Mouse (Mus musculus) right cerebral cortex, postnatal 36 days (tissue): ENCODE data around the gene Auts2.

Source experiments
- DNase-seq, 2 experiments: peaks; one replicate each; pipeline ENCODE4 v3.0.0; 2022; ENCODE audit warnings: low spot score in 2 of 2, mixed read lengths in 1 of 2

Gene Auts2

DNA sequence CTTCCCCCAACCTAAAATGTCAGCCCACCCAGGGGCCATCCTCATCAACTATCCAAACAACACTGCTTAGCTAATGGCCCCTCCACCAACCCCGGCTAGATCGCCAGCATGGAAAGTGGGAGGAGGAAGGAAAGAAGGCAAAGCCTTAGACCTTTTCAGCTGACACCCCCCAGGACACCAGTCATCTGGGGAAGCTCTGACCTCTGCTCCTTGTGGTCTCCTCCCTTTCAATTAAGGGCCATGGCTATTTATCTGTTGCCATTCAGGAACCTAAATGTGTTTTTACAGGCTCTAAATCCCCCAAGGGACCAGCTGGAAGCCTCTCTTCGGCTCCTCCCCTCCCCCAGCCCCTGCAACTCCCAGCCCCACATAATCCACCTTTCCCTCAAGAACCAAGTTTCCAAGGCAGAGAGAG is 42.3 kb downstream of the Auts2 start:
- DNase-seq, result no peak

DNA sequence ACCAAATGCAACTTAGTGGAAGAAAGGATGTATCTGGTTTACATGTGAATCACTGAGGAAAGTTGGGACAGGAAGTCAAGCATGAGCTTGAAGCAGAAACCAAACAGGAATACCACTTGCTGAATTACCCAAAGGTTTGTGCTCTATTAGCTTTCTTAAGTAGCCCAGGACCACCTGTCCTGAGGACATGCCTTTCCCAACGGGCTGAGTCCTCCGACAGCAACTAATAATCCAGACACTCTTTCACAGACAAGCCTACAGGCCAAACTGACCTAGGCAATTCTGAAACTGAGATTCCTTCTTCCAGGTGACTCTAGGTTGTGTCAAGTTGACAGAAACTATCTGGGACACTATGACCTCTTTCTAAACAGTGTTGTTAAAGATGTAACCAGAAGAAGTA is 44.2 kb downstream of the Auts2 start:
- no peak for DNase-seq

DNA sequence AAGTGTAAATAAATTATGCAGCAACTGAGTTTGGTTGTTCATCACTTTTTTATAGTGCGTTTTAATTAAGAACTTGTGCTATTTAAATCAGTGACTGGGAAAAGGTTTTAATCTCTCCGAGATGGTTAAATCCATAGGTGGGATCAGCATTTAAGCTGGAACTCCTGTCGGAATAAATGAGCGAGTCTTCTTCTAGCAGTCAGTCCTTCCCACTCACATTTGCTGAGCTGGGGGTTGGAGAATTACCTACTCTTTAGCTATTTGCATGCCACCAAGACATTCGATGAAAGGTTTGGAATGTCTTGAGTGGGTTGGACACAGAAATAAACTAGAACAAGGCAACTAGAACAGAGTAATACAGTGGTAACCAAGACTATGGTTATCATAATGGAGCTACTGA is 45.1 kb downstream of the Auts2 start:
- DNase-seq, result no peak

DNA sequence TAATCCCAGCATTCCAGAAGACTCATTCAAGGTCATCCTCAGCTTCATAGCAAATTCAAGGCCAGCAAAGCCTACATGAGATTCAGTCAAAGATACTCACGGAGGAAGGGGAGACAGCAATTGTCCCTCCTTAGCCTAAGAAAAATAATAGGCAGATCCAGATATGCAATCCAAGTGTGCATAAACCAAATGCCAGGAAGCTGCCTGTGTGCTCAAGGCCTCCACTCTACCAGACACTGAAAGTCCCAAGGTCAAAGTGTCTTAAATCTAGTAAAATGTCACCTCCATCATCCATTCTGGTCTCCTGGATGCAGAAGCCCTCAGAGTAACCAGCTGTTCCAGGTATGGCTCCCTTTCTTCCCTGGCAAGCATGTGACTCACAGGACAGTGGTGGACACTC is 50.4 kb downstream of the Auts2 start:
- DNase-seq, result no peak

DNA sequence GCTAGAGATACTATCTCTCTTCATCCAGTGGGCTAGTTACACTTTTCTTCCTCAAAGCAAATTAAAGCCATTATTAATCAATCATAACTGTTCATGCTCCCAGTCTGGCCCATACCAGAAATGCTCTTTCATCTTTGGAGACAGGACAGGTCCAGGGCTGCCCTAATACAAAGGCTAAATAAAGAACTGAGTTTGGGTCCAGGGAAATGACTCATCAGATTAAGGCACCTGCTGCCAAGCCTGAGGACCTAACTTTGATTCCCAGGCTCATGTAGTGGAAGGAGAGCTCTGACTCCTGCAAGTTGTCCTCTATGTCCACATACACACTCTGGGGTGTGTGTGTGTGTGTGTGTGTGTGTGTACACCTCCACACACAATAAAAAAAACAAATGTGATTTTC is 51.1 kb downstream of the Auts2 start:
- DNase-seq, result no peak

DNA sequence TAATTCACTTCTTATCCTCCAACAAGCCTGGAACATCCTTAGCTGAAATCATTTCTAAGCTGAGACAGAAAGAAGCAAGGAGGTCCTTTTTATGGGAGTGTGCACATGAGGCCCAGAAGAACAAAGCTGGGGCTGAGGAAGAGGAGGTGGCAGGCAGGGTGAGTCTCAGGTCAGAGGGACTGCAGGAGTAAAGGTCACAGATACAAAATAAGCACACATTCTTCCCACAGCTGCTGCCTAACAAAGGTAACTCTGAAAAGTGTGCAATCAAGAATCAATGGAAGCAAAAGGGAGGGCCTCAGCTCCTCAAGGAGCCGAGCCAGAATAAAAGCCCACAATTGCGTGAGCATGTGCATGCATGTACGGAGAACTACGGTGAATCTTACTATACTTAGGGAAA is 51.6 kb downstream of the Auts2 start:
- DNase-seq, result no peak

DNA sequence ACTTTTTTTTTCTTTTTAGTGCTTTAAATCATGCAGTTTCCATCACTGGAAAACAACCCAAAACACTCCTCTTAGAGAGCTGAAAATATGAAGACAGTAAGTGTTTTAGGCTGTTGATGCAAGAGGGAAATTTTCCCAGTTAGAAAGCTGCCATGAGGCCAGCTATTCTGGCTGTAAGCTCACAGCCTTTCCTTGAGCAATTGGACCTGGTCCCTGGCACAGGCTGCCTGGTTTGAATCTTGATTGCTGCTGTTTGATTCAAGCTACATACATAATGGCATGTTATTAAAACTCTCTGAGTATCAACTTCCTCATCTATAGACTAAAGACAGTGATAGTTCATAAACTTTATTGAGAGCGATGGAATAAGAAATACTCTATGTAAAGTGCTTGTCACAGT is 52.8 kb downstream of the Auts2 start:
- no peak for DNase-seq

DNA sequence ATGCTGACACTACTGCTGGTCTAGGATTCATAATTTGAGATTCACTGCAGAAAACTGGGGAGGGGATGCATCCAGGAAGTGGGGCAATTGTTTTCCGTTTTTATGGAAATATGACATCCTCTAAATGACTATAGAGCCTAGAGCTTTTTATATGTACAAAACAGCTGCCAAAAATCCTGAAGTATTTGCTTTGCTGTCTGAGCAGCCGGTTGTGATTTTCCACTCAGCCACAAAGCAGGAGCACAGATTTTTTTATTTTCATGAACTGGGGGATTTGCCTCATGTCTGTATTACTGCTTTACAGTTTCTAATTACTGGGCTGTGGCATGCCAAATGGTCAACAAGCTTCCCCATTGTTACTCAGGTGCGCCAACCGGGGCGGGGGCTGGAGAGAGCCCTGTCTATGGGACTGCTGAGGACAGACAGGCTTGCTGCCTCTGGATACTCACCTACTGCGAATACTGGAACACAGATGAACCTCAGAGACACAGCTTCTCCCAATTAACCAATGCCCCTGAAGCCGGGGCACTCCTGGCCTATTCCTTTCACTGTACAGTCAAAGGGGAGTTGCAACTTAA is 53.3 kb downstream of the Auts2 start:
- DNase-seq, result no peak

DNA sequence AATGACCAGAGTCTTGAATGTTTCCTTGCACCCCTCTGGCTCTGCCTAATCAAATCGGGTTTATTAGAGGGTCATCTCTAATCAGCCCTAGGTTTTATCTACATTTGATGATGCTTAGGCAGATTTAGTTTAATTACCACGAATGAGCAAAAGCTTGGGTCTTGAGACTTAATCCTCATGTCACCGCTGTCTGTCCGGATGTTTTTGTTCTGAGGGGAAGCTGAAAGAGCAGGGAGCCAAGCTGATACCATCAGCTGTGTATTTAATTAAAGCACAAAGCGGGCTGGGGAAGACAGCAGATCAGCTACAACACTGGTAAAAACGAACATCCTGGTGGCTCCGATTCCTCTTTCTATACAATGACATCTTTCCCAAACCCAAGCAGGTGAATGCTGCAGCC is 56.3 kb downstream of the Auts2 start:
- DNase-seq, result no peak

DNA sequence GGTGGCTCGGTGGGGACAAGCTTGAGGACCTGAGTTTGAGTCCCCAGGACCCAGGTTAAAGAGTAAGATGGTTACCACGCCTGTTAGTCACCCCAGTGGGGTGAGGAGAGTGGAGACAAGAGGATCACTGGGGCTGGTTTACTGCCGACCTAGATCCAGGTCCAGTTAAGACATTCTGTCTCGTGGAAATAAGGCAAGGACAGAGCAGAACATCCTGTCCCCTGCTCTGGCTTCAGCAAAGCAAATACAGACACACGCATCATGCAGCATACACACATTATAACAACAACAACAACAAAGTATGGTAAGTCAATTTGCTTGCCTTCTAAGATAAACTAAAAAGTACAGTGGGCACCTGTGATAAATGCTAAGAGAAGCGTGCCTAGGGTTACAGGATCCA is 57.1 kb downstream of the Auts2 start:
- no peak for DNase-seq

DNA sequence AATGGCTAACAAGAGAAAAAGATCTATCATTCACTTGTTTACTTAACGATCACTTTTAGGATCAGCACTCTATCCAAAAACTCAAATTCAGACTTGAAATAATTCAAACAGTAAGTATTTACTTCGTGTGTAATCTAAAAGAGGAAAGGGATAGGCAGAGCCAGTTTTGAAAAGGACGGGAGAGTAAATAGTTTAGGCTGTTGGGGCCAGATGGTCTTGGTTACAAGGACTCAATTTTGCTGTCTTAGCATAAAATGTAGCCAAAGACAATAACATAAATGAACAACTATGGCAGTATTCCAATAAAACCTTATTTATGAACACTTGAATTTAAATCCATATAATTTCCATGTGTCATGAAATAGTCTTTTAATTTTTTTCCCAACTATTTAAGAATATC is 57.7 kb downstream of the Auts2 start:
- no peak for DNase-seq

DNA sequence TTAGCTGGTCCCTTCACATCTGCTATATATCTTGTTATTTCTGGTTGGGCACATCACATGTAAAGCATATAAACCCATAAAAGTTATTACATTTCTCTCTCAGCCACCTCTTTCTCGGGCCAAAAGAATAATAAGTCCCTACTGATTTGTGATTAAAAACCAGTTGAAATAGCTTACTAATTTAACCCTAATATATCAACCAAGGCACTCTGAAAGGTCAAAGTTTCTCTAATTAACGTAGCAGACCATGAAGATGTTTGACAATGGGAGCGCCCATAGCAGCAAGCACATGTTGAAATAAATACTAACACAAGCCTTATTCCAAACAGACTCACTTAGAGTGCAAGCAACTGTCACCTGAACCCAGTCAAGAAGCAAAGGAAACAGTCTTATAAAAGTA is 61.7 kb downstream of the Auts2 start:
- no peak for DNase-seq

DNA sequence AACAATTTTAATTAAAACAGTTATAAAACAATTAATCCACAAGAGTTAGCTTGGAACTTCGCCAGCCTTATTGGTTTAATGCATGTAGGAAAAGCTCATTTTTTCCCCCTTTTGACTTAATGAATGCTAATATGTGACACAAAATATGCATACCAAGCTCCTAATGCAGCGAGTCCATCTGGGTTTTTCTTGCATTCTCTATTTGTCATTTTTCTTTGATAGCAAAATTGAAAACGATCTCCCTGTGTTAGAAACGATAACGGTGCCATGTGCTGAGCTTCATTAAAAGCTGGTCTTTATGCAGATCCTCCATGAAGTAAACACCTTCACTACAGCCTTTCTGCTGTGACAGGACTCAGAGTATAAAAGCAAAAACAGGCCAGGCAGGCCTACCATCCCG is 62.7 kb downstream of the Auts2 start:
- DNase-seq, result no peak

DNA sequence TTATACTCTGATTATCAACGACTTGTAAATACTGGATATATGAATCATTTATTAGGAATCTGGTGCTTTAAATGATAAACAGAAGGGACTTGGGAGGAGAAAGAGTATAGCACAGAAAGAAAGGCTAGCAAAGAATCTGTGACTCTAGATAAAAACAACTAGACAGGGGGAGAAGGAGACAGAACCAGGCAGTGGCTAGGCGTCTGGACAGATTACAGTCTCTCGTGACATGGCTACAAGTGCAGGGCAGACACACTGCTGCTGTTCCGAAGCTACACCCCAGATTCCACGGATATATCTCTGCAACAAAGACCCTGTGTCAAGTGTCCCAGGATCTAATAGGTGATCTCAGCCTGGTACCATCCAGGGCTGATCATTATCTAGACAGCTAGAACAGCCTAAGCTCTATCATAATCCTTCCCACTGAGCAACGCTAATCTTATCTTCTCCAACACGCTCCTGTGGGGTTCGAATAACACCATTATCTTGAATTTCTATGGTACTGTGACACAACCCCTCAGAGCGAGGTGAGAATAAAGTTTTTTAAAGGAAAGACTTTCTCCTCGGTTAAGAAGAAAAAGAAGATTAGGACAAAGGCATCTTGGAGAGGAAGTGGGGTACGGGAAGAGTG is 63.8 kb downstream of the Auts2 start:
- no peak for DNase-seq

DNA sequence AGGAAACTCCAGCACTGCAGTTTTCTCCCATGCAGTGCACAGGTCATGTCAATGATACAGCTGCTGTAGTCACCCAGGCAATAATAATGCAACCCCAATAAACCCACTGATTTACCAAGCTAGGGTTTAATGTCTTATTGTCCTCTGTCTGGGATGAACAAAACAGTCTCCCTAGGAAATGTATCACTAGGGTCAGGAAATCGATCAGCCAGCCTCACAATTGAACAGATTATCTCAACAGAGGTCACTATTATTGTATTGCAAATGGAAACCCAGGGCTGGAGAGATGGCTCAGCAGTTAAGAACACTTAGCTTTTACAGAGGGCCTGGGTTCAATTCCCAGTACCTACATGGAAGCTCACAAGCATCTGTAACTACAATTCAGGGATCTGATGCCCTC is 65.6 kb downstream of the Auts2 start:
- no peak for DNase-seq

DNA sequence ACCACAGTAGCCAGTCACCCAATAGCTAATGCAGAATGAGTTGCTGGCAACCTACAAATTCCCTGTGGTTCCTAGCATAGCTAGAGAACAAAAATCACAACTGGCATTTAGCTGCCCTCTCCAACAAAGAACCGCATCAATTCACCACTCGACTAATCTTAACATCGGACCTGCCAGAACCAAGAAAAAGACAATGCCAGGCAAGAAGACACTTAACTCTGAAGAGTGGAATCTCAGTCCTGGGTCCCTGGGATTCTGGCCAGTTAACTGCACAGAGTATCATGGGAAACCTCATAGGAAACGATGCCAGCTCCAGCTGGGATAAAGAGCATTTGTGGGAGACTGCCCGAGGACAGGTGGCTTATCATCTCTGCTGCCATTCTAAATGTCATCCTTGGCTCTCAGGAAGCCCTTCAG is 70.2 kb downstream of the Auts2 start:
- DNase-seq, result no peak

DNA sequence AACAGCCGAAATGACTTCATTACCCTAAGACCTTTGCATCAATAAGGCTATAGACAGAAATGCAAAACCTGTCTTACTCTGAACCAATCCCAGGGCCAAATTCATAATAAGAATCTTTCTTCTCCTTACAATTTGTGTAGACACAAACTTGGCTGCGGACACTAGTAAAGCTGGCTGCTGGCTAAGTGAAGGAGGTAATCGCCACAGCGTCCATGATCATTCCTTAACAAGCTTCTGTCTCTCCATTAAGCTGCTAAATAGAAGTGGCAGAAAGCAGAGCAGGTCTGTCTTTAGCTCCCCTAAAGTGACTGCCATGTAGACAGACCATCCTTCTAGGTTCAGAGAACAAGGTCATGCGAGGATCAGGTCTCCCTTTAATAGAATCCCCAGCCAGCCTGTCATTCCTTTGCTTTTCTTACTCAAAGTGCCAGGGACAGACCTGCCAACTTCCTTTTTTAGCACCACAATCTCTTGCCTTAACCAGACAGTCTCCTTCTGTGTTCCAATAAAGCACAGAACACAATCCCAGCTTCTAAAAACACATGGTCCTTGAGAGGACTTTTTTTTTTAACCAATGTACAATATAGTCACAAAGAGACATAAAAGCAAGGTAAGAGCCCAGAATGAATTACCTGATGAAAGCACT is 70.8 kb downstream of the Auts2 start:
- no peak for DNase-seq

DNA sequence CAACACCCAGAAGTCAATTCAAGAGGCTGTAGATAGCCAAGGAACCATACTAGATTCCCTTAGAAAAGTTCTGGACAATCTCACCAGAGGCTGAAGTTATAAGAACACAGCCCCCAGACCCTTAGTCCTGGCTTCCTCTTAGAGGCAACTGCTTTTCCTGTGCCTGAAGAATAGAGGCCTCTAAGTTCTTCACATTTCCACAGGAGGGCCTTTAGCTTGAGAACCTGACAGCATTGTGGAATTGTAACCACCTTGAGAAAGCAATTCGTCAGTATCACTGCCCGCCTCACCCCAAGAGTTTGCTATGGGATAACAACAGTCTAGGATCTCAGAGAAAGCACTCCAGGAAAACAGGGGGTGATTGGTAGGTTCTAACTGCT is 75.8 kb downstream of the Auts2 start:
- DNase-seq, result no peak

DNA sequence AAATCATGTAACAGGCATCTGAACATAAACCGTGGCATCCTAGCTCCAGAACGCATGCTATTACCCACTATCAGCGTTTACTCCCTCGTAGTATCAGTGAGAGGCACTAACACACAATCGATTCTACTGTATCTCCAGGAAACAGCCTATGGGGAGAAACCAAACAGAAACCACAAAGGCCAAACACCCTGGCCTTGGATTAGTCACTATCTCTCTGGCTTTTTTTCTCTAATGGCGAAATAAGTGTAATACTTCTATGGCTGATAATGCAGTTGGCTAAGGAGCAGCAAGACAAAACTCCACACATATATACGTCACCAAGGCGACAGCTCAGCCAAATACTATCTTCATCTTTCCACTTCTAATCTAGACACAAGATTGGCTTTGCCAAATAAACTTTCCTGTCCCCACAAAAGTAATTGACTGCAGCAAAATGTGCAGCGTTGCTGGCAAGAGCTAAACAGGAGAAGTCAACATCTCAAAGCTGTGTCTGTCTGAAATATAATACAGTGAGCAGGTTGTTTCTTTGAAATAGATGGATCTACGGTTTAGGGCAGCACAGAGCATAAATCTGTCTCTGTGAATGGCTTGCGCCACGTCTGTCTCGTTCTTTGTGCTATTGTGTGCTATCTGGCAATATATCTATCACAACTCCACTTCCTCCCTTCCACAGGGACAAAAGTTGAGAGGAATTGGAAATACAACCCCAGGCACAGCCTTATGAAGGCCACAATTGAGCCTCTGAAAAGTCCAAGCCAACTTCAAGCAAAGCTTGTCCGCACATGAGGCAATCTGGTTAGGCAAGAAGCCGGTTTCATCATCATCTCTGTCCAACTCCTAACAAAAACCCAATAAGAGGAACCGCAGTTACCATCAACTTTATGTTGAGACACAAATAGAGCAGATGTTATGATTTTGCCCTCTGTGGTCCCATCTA is 76.4 kb downstream of the Auts2 start:
- no peak for DNase-seq

DNA sequence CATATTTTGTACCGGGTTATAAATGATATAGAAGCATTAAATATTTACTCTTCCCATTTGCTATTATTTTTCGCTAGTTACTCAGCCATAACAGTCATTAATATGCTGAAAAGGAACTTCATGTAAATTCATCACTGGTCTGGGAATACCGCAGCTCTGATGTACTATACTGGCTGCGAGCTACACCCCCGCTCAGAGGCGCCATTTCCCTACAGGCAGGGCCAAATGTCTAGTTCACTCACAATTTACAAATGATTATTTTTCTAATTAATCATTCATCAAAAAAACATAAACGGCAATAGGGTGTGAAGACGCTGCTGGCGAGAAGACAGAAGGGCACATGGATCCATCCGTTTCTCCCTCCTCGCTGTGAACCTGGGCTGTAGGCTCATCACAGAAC is 80.6 kb downstream of the Auts2 start:
- no peak for DNase-seq

DNA sequence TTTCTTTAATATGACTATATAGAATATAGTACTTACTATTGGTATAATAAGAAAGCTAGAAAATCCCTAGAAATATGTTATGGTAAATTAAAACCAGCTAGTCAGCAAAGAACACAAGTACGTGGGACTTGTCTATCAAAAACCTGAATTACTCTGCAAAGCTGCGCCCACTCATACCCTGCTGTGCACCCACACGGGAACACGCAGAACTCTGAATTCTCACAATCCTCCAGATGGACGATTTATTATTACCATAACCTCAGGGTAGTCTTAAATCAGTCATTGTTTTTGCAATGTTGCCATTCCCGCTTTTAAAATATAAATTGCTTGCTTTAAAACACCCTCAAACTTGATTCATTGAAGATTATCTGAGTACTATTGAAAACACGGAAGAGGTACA is 84.6 kb downstream of the Auts2 start:
- DNase-seq, result peak; percentile 56 to 80

DNA sequence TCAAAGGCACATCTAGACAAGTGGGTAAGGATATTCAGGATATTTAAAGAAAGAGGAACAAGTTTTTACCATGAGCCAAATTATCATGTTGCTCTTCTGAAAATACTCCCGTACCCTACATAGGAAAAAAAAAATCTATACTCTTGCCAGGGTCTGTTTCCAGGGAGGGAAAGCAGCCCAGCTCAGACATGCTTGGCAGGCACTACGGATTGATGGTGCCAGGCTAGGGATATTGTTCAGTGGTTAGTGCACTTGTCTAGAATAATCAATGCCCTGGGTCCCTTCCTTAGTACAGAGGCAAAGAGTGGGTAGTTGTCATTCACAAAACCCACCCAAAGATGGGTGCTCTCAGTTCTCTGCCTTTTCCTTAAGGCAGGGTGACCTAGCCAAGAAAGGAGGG is 90.8 kb downstream of the Auts2 start:
- peak in 1 of 2 experiments; percentile 11 for DNase-seq

DNA sequence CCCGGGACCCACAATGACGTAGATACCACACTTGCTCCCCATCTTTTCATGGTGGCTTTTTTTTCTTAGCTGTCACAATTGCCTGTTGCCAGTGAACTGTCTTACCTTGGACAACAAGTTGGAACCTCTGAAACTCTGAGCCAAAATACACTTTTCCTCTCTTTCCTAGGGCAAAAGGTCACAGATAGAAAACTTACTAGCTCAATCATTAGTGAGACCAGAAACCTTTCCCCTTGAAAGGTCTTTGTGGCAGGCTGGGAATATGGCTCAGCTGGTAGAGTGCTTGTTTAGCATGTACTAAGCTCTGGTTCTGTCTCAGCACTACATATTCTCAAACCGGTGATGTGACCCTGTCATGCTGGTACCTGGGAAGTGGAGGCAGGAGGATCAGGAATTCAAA is 93.1 kb downstream of the Auts2 start:
- DNase-seq, result no peak
